Mouse (Mus musculus) ES-E14 (cell line): ENCODE results near the gene Lgi1.

ENCODE experiments used
- CHD2 ChIP-seq: IDR thresholded peaks from 2 replicates; pipeline ENCODE4 v1.6.1; 2014; ENCODE audit warnings: mild to moderate bottlenecking, low read depth, low read length, inconsistent platforms
- MAFK ChIP-seq: IDR thresholded peaks from 2 replicates; pipeline ENCODE4 v1.6.1; 2014; ENCODE audit warnings: mild to moderate bottlenecking, low read depth, low read length, inconsistent platforms; ENCODE audit not compliant: insufficient read depth

DNA sequence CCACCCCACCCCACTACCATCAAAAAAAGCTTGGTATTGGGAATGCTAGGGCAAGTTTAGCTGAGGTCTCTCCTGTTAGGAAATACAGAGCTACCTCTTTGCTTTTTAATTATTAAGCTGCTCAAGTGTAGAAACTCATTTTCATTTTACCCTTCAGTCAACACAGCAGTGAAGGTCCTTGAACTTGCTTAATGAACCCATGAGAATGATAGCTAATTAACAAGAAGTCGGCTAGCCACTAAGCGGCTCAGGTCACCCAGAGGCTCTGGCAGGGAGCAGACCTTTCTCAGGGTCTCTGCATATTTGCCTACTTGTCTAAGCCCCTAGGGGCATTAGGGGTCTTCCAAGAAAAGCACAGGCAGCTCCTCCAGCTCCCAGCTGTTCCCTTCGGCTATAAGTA, 75.4 kb downstream of the Lgi1 start:
- no peak for TF ChIP-seq CHD2
- TF ChIP-seq MAFK: no peak
